In the genomic region with DNA sequence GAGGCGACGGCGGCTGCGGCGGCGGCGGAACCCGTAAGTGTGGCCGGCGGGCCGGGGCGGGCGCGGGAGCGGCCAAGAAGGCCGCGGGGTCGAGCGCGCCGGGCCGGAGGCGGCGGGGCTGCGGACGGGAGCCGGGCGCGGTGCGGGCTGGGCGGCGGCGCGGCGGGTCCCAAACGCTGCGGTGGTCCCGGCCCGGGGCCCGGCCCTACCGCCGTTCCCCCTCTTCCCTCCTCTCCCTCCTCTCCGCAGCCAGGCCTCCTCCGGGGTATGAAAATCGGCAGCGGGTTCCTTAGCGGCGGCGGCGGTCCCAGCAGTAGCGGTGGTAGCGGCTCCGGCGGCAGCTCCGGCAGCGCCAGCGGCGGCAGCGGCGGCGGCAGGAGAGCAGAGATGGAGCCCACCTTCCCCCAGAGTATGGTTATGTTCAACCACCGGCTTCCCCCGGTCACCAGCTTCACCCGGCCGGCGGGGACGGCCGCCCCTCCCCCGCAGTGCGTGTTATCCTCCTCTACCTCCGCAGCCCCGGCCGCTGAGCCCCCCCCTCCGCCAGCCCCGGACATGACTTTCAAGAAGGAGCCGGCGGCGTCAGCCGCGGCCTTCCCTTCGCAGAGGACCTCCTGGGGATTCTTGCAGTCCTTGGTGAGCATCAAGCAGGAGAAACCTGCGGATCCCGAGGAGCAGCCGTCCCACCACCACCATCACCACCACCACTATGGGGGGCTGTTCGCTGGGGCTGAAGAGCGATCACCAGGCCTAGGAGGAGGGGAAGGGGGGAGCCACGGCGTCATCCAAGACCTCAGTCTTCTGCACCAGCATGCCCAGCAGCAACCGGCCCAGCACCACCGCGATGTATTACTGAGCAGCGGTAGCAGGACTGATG, we compare ENCODE assay signal across 8 mouse cellular contexts. TPM values are rescaled to one million over a fixed set of nuclear protein-coding genes. Genes with fewer than 3 reads are reported as not detected.
A peak's percentile ranks its signal among the peaks of the same experiment; 100 is the strongest.
DNase-seq lines count a peak whose midpoint lies in the region; ATAC-seq and TF ChIP-seq lines count a peak whose summit lies in the region.

No protein-coding gene starts in this region.

- no peaks in the 10 kb centered on the region for H3K27me3 ChIP-seq in MEL (ENCODE audit: control insufficient read depth in 1 of 2, insufficient read depth in 2 of 2, low read length in 2 of 2)
- no peaks in the 10 kb centered on the region for H3K27me3 ChIP-seq in cerebellum, adult 2 months (ENCODE audit: control insufficient read depth, insufficient read depth, low read length)
- no peaks in the 10 kb centered on the region for H3K27me3 ChIP-seq in forebrain, embryonic 16.5 days (replicated peaks; ENCODE audit: control insufficient read depth, insufficient read depth, low read length)
- H3K27me3 ChIP-seq in lung, embryonic 16.5 days (ENCODE audit: control insufficient read depth, insufficient read depth, low read depth, low read length) = no peaks in the 10 kb centered on the region

- no peaks in the 10 kb centered on the region for H3K9me3 ChIP-seq in MEL (replicated peaks; ENCODE audit: insufficient read depth, low read length)
- no peaks in the 10 kb centered on the region for H3K9me3 ChIP-seq in forebrain, embryonic 16.5 days (ENCODE audit: control insufficient read depth, low read length)
- no peaks in the 10 kb centered on the region for H3K9me3 ChIP-seq in lung, embryonic 16.5 days (ENCODE audit: control insufficient read depth, low read length)

- peaks cover 36% of the 10 kb centered on the region for H3K79me2 ChIP-seq in MEL (ENCODE audit: control insufficient read depth, insufficient read depth, low read length, poor library complexity)

- H3K4me2 ChIP-seq in forebrain, embryonic 16.5 days (ENCODE audit: low read length) = peak overlapping the region; percentile 86
- H3K4me2 ChIP-seq in lung, embryonic 16.5 days (ENCODE audit: low read depth, low read length) = peak overlapping the region; percentile 91

- TF ChIP-seq CTCF in MEL (IDR thresholded peaks at IDR 0.05 in 2 of 3, conservative IDR thresholded peaks at IDR 0.05 in 1 of 3; ENCODE audit: control insufficient read depth in 1 of 3, insufficient read depth in 1 of 3, low read depth in 2 of 3, low read length in 3 of 3, poor library complexity in 1 of 3, severe bottlenecking in 1 of 3) = peak in 1 of 3 experiments; percentile 13; a peak in 1 of 6 replicates
- no peak for TF ChIP-seq CTCF in cerebellum, adult 2 months (IDR thresholded peaks at IDR 0.05; ENCODE audit: borderline replicate concordance, insufficient read depth, low read depth, low read length)

- TF ChIP-seq EP300 in MEL (IDR thresholded peaks at IDR 0.05; ENCODE audit: low read depth in 1 of 2, low read length in 2 of 2) = no peak

- H3K27ac ChIP-seq in MEL (ENCODE audit: control insufficient read depth, low read depth, low read length) = peak overlapping the region; percentile 36
- peak overlapping the region; percentile 88 for H3K27ac ChIP-seq in cerebellum, adult 2 months (ENCODE audit: insufficient read depth, low read length)
- H3K27ac ChIP-seq in forebrain, embryonic 16.5 days (ENCODE audit: low read length) = peak overlapping the region; percentile 97
- H3K27ac ChIP-seq in lung, embryonic 16.5 days (ENCODE audit: low read length) = peak overlapping the region; percentile 88

- H3K9ac ChIP-seq in MEL (ENCODE audit: control insufficient read depth, low read depth, low read length, poor library complexity, severe bottlenecking) = peak overlapping the region; percentile 90
- H3K9ac ChIP-seq in forebrain, embryonic 16.5 days (replicated peaks; ENCODE audit: low read depth, low read length) = peak overlapping the region; percentile 98
- H3K9ac ChIP-seq in lung, embryonic 16.5 days (ENCODE audit: low read length) = peak overlapping the region; percentile 97

- DNase-seq in MEL (ENCODE audit: low read depth, low spot score) = peak; percentile 50
- peak; percentile 59 to 63 for DNase-seq in cerebellum, adult 2 months
- peak; percentile 14 for DNase-seq in heart, postnatal 25 days (ENCODE audit: low spot score)
- peak; percentile 38 to 42 for DNase-seq in layer of hippocampus, adult 8-10 months (ENCODE audit: low spot score in 2 of 2)
- peak; percentile 52 for DNase-seq in ovary, postnatal 36 days (ENCODE audit: low spot score)
- DNase-seq in urinary bladder, adult 18-20 months (ENCODE audit: low spot score in 2 of 2) = peak; percentile 10 to 52

- no peak for TF ChIP-seq RAD21 in MEL (IDR thresholded peaks at IDR 0.05; ENCODE audit: low read depth, low read length)

- peak overlapping the region; percentile 68 to 93 for H3K4me3 ChIP-seq in MEL (ENCODE audit: control insufficient read depth in 1 of 2, insufficient read depth in 1 of 2, low read depth in 2 of 2, low read length in 2 of 2)
- peak overlapping the region; percentile 100 for H3K4me3 ChIP-seq in cerebellum, adult 2 months (replicated peaks; ENCODE audit: insufficient read depth, low read depth, low read length)
- peak overlapping the region; percentile 91 for H3K4me3 ChIP-seq in forebrain, embryonic 16.5 days (replicated peaks; ENCODE audit: low read length)
- H3K4me3 ChIP-seq in lung, embryonic 16.5 days (ENCODE audit: low read length) = peak overlapping the region; percentile 94

- peak; percentile 68 for ATAC-seq in forebrain, embryonic 16.5 days
- ATAC-seq in lung, embryonic 16.5 days (ENCODE audit: low read depth) = peak; percentile 65

- peaks cover 12 to 19% of the 10 kb centered on the region in 2 experiments; a peak in 3 of 4 replicates for H3K4me1 ChIP-seq in MEL (ENCODE audit: control insufficient read depth in 1 of 2, insufficient read depth in 2 of 2, low read length in 2 of 2)
- H3K4me1 ChIP-seq in cerebellum, adult 2 months (ENCODE audit: control insufficient read depth, insufficient read depth, low read length) = peaks cover 5% of the 10 kb centered on the region; the same call in 1 of the 2 replicates
- H3K4me1 ChIP-seq in forebrain, embryonic 16.5 days (replicated peaks; ENCODE audit: control insufficient read depth, insufficient read depth, low read length) = peaks cover 30% of the 10 kb centered on the region
- peaks cover 30% of the 10 kb centered on the region for H3K4me1 ChIP-seq in lung, embryonic 16.5 days (replicated peaks; ENCODE audit: control insufficient read depth, insufficient read depth, low read length)

- TF ChIP-seq POLR2A in MEL (IDR thresholded peaks at IDR 0.05; ENCODE audit: control insufficient read depth in 1 of 2, insufficient read depth in 1 of 2, low read depth in 1 of 2, low read length in 2 of 2, poor library complexity in 1 of 2) = peak in 1 of 2 experiments; percentile 31; a peak in 1 of 4 replicates
- TF ChIP-seq POLR2A in cerebellum, adult 2 months (IDR thresholded peaks at IDR 0.05; ENCODE audit: borderline replicate concordance, insufficient read depth, low read length) = no peak

- intact Hi-C loops in heart, postnatal 25 days (cut with DNase I) = loop anchor here (5.0 to 10.0 kb wide), 5 partner anchors 47 to 320 kb away; partner anchors contain the start of gene Ddx59

- peaks cover 0 to 36% of the 10 kb centered on the region in 2 experiments; a peak in 3 of 4 replicates for H3K36me3 ChIP-seq in MEL (ENCODE audit: control insufficient read depth in 1 of 2, insufficient read depth in 2 of 2, low read length in 2 of 2)
- H3K36me3 ChIP-seq in forebrain, embryonic 16.5 days (ENCODE audit: control insufficient read depth, insufficient read depth) = peaks cover 14% of the 10 kb centered on the region
- peaks cover 21% of the 10 kb centered on the region for H3K36me3 ChIP-seq in lung, embryonic 16.5 days (ENCODE audit: control insufficient read depth, insufficient read depth, low read length)

- WGBS in cerebellum, adult 2 months = 1% methylated on average over 77 of the region's 92 CpGs
- 3% methylated on average over 67 of the region's 92 CpGs for WGBS in forebrain, embryonic 16.5 days
- WGBS in lung, embryonic 16.5 days = 2% methylated on average over 37 of the region's 92 CpGs

TF ChIP-seq in MEL, 35 proteins besides CTCF, POLR2A, EP300 and RAD21:
- TF ChIP-seq MAZ (IDR thresholded peaks at IDR 0.05; ENCODE audit: low read depth, low read length) = peak; percentile 40; the same call in 1 of the 2 replicates
- no peak for TF ChIP-seq UBTF (IDR thresholded peaks at IDR 0.05; ENCODE audit: borderline replicate concordance, insufficient read depth, low read depth, low read length)

RNA-seq across cellular contexts. Expression of gene Zfp281, which starts 0.6 kb away (rescaled TPM):
- total RNA-seq in MEL (2012; rRNA removed) = 11.0 and 12.4 TPM in 2 replicates
- 10 to 100 TPM in 1 of 2 experiments, not detected in 1; 10.5 TPM for polyA plus RNA-seq in MEL (2012; ENCODE audit: insufficient read depth in 1 of 2, insufficient read length in 2 of 2, low read depth in 1 of 2, low replicate concordance in 2 of 2, missing spikeins in 1 of 2)
- polyA plus RNA-seq in cerebellum, adult 2 months (2012; rRNA removed) = 12.1 and 12.6 TPM in 2 replicates
- polyA plus RNA-seq in forebrain, embryonic 16.5 days (2015; fragmentation: Nextera tagmentation; extraction: Ambion mirVana) = 26.1 and 30.2 TPM in 2 replicates
- 10 to 100 TPM; 10.1 to 12.0 TPM for total RNA-seq in heart, postnatal 25 days (2021)
- 10 to 100 TPM; 34.4 to 37.8 (median 34.9) TPM for total RNA-seq in layer of hippocampus, adult 8-10 months (2022)
- 19.1 and 22.1 TPM in 2 replicates for polyA plus RNA-seq in lung, embryonic 16.5 days (2015; fragmentation: Nextera tagmentation; extraction: Ambion mirVana)

Comparison
In these comparisons a context has a peak if more than half of its experiments do, and no peak if none do; other contexts are left out.
1. Peak in every context shown above with its lines: DNase-seq, ATAC-seq, H3K4me3 ChIP-seq and H3K27ac ChIP-seq.
2. H3K27ac ChIP-seq: peak in every context shown above with its lines; median percentile 97 in forebrain, embryonic 16.5 days; 88 in cerebellum, adult 2 months; 88 in lung, embryonic 16.5 days; 36 in MEL.